Mouse (Mus musculus) midbrain, embryonic 12.5 days (tissue): ENCODE measurements at regions not wholly inside any gene's neighbourhood (a gene's known extent, or its start where the extent isn't known, plus 50 kb on each side); places are given as distances from the start of the nearest gene placed in this dataset.

Experiments
- ATAC-seq: fragments of 200-750 bp; cut with Nextera tagmentation; 2 replicates; pipeline ENCODE4 v1.8.0; 2017; ENCODE audit warnings: low read depth, moderate TSS enrichment, moderate library complexity; ENCODE audit not compliant: low FRiP score
- H3K27ac ChIP-seq: fragments of 300-500 bp; sonication (generic); replicated peaks from 2 replicates; pipeline ENCODE4 v1.5.1; 2016; ENCODE audit warnings: mild to moderate bottlenecking
- H3K27me3 ChIP-seq: fragments of 300-500 bp; sonication (generic); 2 replicates; pipeline ENCODE4 v1.6.1; 2016; ENCODE audit warnings: mild to moderate bottlenecking
- H3K36me3 ChIP-seq: fragments of 300-500 bp; sonication (generic); 2 replicates; pipeline ENCODE4 v1.6.1; 2016
- H3K4me1 ChIP-seq: fragments of 300-500 bp; sonication (generic); 2 replicates; pipeline ENCODE4 v1.6.1; 2016
- H3K4me2 ChIP-seq: fragments of 300-500 bp; sonication (generic); replicated peaks from 2 replicates; pipeline ENCODE4 v1.6.1; 2016; ENCODE audit warnings: mild to moderate bottlenecking, moderate library complexity
- H3K4me3 ChIP-seq: fragments of 300-500 bp; sonication (generic); 2 replicates; pipeline ENCODE4 v1.5.1; 2016; ENCODE audit warnings: mild to moderate bottlenecking
- H3K9ac ChIP-seq: fragments of 300-500 bp; sonication (generic); replicated peaks from 2 replicates; pipeline ENCODE4 v1.6.1; 2016; ENCODE audit warnings: mild to moderate bottlenecking, moderate library complexity
- H3K9me3 ChIP-seq: fragments of 300-500 bp; sonication (generic); 2 replicates; pipeline ENCODE4 v1.6.1; 2016; ENCODE audit warnings: mild to moderate bottlenecking
- WGBS: fragments of 180-500 bp; shearing (Covaris S2); methylation state at CpG from one replicate; pipeline ENCODE4 v1.1.7; 2016; 5-methylcytosine and 5-hydroxymethylcytosine counted together

DNA sequence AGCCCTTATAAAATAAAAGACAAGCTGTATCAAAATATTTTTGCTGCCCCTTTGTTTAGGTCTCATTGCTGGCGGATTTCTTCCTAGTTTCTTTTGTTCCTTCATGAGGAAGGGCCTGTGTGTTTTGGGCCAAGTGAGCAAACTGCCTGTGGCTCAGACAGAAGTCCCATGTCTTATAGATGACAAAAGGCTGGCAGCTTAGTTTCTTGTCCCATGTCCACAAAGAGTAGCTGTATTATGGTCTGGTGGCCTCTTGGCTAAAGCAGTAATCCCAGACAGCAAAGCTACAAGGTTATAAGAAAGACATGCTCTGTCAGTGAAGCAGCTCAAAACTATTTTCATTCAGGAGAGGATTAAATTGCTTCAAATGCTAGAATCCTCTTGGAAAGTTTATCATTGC is 103.1 kb upstream of the Kcnab1 start:
- Histone ChIP-seq H3K36me3 (no peaks in the 10 kb centered on the region), H3K27me3 (no peaks in the 10 kb centered on the region), H3K4me3 (no peak overlapping the region), H3K4me2 (no peak overlapping the region), H3K4me1 (no peaks in the 10 kb centered on the region), H3K9ac (no peak overlapping the region), H3K27ac (no peak overlapping the region), H3K9me3 (no peaks in the 10 kb centered on the region)
- 46% methylated on average over 1 of the region's 1 CpGs for WGBS
- no peak for ATAC-seq

DNA sequence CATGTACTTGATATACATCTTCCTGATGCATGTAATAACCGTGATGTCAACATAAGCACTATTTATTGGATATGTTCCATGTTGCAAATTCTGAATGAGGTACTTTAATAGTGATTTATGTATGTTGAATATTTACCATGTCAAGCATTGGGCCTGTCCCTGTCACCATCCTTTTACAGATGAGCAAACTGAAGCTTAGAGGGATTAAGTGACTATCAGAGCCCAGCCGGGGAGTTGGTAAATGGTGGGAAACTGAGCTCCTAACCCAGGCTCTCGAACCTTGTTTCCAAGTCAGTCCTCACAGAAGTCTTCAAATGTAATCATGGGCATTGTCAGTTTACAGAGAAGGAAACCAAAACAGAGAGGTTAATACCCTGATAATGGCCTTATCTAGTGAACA is 102.6 kb upstream of the Kcnab1 start:
- Histone ChIP-seq H3K4me1 (no peaks in the 10 kb centered on the region), H3K27me3 (no peaks in the 10 kb centered on the region), H3K27ac (no peak overlapping the region), H3K4me2 (no peak overlapping the region), H3K9ac (no peak overlapping the region), H3K36me3 (no peaks in the 10 kb centered on the region), H3K9me3 (no peaks in the 10 kb centered on the region), H3K4me3 (no peak overlapping the region)
- WGBS = 35% methylated on average over 3 of the region's 3 CpGs
- no peak for ATAC-seq

DNA sequence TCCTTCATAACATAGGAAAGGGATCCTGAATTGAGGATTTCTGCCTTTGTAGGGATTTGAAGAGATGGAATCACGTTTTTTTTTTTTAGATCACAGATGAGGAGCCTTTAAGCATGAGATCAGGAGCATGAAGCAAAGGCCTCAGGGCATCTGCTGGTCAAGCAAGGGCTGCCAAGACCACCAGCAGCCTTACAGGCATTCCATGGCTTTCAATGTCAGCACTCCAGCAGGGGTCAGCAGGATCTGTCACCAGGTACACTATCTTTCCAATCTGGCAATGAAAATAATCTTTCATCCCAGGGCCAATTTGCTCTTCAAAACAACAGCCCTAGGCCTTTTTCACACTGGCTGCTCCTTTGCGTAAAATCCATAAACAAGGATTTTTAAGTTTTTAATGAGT is 85.3 kb upstream of the Kcnab1 start:
- H3K4me1 ChIP-seq = no peaks in the 10 kb centered on the region
- H3K4me3 ChIP-seq = no peak overlapping the region
- no peaks in the 10 kb centered on the region for H3K27me3 ChIP-seq
- no peak overlapping the region for H3K4me2 ChIP-seq
- H3K36me3 ChIP-seq = no peaks in the 10 kb centered on the region
- H3K27ac ChIP-seq = no peak overlapping the region
- H3K9ac ChIP-seq = no peak overlapping the region
- WGBS = 66% methylated on average over 2 of the region's 2 CpGs
- no peaks in the 10 kb centered on the region for H3K9me3 ChIP-seq
- ATAC-seq = no peak

DNA sequence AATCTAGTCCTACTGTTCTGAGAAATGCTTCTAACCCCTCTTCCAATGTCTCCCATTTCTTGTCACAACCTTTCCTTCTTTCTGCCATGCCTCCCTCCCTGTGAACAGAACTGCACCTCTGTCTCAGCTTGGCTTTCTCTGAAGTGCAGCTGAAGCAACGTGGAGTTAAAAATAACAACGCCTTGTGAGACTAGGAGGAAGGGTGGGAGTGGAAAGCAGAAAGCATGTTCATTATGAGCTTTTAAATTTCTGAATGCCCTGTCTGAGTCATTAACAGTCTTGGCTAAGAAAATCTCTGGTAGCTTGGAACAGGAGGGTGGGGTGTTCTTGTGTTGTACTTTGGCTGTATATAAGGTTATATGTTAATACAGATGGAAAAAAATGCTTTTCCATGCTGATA is 71.6 kb upstream of the Kcnab1 start:
- ATAC-seq = no peak
- Histone ChIP-seq H3K36me3 (no peaks in the 10 kb centered on the region), H3K27ac (no peak overlapping the region), H3K9ac (no peak overlapping the region), H3K4me1 (no peaks in the 10 kb centered on the region), H3K9me3 (no peaks in the 10 kb centered on the region), H3K27me3 (no peaks in the 10 kb centered on the region), H3K4me3 (no peak overlapping the region), H3K4me2 (no peak overlapping the region)
- 82% methylated on average over 2 of the region's 2 CpGs for WGBS

DNA sequence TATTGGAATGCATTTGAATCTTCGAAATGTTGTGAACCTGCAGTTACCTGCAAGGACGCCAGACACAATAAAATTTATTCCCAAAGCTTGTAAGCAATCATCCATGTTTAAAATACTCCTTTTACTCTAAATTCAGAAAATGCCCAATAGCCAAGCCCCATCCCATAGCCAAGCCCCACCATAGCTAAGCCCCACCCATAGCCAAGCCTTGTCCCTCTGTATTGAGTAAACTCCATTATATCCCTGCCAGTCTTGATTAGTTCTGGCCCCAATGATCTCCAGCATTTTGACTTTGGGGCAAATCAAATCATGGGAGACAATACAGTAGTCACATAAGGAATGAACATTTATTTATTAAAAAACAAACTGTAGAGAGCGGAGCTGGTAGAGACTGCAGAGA is 61.3 kb upstream of the Kcnab1 start:
- no peak overlapping the region for H3K4me3 ChIP-seq
- no peak overlapping the region for H3K27ac ChIP-seq
- no peak overlapping the region for H3K9ac ChIP-seq
- H3K9me3 ChIP-seq = no peaks in the 10 kb centered on the region
- no peaks in the 10 kb centered on the region for H3K36me3 ChIP-seq
- no peaks in the 10 kb centered on the region for H3K27me3 ChIP-seq
- 81% methylated on average over 3 of the region's 3 CpGs for WGBS
- H3K4me2 ChIP-seq = no peak overlapping the region
- no peaks in the 10 kb centered on the region for H3K4me1 ChIP-seq
- peak; percentile 89; the same call in 1 of the 2 replicates for ATAC-seq

DNA sequence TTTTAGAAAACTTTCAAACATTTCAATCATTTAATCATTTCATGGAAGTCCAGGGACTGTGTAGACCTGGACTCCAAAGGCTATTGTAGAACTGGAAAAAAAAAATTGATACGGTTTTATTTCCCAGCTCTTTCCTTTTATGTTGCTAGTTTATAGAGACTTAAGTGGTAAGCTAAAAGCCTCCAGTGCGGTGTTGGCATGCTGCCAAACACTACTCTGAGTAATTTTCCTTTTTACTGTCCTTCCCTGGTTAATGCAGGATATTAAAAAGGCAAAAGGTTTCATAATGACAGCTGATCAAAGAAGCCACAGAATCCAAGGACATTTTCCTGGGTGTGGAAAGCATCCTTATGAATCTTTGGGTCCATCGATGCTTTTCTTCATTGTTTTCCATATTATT is 53.8 kb upstream of the Kcnab1 start:
- no peaks in the 10 kb centered on the region for H3K9me3 ChIP-seq
- H3K27me3 ChIP-seq = no peaks in the 10 kb centered on the region
- no peak overlapping the region for H3K4me3 ChIP-seq
- no peak overlapping the region for H3K4me2 ChIP-seq
- no peak overlapping the region for H3K27ac ChIP-seq
- WGBS = 73% methylated on average over 3 of the region's 3 CpGs
- no peaks in the 10 kb centered on the region for H3K36me3 ChIP-seq
- ATAC-seq = no peak
- H3K9ac ChIP-seq = no peak overlapping the region
- 0 out of 2 replicates have a peak, but pooled peaks cover 3% of the 10 kb centered on the region for H3K4me1 ChIP-seq
